Comparison of ENCODE assay signal across 8 mouse cellular contexts in the genomic region with DNA sequence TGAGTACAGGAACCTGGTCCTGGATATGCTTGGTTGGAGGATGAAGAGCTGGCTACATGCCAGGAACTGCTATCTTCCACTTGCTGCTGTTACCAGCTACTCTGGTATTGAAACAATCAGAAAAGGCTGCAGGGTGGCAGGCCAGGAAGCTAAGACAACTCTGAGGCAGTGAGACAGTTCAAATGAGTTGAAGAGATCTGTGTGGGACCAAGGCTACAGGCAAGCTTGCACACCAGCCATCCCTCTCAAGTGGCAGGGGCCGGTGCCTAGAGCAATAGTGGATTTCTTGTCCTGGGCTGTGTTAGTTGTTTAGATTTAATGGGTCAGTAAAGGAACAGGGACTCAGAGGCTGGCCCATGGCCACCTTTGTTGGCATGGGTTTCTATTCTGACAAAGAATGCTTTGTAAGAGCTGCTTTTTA. TPM values are rescaled to one million over a fixed set of nuclear protein-coding genes. Genes with fewer than 3 reads are reported as not detected.
DNase-seq lines count a peak whose midpoint lies in the region.

No protein-coding gene starts in this region.

- DNase-seq in layer of hippocampus, postnatal 10 days (ENCODE audit: low spot score in 2 of 2) = peak; percentile 46 to 61
- no peak for DNase-seq in layer of hippocampus, postnatal 25 days (ENCODE audit: extremely low spot score in 1 of 2, low spot score in 1 of 2)
- peak; percentile 67 for DNase-seq in Muller cell, postnatal 12 days (ENCODE audit: inconsistent ontology term)
- peak; percentile 52 to 55 for DNase-seq in cerebellum, postnatal 14 days
- DNase-seq in kidney, postnatal 10 days = peak; percentile 53
- DNase-seq in right cerebral cortex, postnatal 36 days (ENCODE audit: low spot score in 2 of 2) = no peak
- no peak for DNase-seq in spleen, adult 18-20 months
- no peak for DNase-seq in spleen, postnatal 10 days (ENCODE audit: low spot score in 2 of 2)

RNA-seq across cellular contexts. Expression of a gene that starts 54.1 kb away (rescaled TPM):
- total RNA-seq in layer of hippocampus, postnatal 10 days (2021) = 100 to 1,000 TPM; 129 to 136 TPM
- 100 to 1,000 TPM in 1 of 2 experiments, 10 to 100 TPM in 1; 97.1 to 109 TPM for total RNA-seq in layer of hippocampus, postnatal 25 days (2021)

Comparison
In these comparisons a context has a peak if more than half of its experiments do, and no peak if none do; other contexts are left out.
1. DNase-seq: peak in layer of hippocampus, postnatal 10 days (2 of 2), Muller cell, postnatal 12 days (single experiment), cerebellum, postnatal 14 days (2 of 2) and kidney, postnatal 10 days (single experiment); none in layer of hippocampus, postnatal 25 days (0 of 2), right cerebral cortex, postnatal 36 days (0 of 2), spleen, adult 18-20 months (0 of 2) and spleen, postnatal 10 days (0 of 2).